Mouse (Mus musculus) c-Kit-positive CD71-positive TER-119-positive erythroid progenitor cells, embryonic 14.5 days (primary cell): ENCODE data around the gene Kxd1.
"Not testable (repeated sequence)": the region's sequence is repeated elsewhere in the genome, so short reads cannot be mapped to it uniquely, and the experiment has no call there.

Experiments
- DNase-seq: peaks from one replicate; pipeline ENCODE4 v3.0.0-alpha.2; 2013; ENCODE audit warnings: low spot score

The Kxd1 gene

DNA sequence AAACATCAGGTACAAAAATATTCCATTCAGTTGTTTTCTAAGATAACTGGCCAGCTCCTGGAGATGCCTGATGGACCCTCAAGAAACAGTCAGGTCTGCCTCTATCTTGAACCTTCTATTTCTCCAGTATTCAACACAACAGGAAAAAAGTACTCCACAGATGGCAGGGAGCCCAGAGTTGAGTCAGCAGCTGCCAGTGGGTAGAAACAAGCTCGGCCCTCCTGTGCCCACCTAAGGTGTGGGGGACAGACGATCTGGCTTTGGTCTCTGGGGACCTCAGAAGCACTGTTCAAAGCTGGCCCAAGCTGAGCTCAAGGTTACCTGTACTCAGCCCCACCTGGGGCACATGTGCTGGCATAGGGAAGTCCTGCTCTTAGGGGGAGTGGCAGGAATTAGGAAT lies 14.3 kb downstream of the Kxd1 start:
- no peak for DNase-seq

DNA sequence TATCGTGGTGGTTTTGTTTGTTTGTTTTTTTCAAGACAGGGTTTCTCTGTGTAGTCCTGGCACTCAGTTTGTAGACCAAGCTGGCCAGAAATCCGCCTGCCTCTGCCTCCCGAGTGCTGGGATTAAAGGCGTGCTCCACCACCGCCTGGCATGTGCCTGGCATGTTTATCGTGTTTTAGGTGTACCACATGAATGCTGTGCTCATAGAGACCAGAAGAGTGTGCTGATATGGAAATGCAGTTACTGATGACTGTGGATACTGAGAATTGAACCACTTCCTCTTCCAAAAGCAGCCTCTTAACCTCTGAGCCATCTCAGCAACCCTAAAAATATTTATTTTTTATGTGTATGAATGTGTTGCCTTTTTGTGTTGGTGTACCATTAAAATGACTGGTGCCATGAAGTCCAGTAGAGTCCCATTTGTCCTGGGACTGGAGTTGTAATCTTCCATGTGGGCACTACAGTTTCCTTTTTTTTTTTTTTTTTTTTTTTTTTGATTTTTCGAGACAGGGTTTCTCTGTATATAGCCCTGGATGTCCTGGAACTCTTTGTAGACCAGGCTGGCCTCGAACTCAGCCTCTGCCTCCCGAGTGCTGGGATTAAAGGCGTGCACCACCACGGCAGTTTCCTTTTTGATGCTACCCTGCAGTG lies 15.4 kb downstream of the Kxd1 start:
- no peak for DNase-seq

DNA sequence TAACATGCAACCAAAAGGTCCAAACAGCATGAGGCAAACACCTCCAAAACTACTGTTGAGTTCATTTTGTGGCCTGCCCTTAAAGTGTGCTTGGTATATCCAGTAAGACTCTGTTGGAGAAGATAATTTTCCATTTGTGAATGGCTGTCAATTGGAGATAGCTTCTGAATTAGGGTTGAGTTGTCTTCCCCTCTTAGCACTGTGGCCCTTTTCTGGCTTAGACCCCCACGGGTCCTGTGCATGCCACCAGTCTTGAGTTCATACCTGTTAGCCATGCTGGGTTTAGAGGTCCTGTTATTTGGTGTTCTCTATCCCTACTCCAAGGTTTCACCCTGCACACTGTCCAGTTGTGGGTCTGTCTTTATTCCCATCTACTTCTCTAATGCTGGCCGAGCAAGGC lies 16.0 kb downstream of the Kxd1 start:
- no peak for DNase-seq

DNA sequence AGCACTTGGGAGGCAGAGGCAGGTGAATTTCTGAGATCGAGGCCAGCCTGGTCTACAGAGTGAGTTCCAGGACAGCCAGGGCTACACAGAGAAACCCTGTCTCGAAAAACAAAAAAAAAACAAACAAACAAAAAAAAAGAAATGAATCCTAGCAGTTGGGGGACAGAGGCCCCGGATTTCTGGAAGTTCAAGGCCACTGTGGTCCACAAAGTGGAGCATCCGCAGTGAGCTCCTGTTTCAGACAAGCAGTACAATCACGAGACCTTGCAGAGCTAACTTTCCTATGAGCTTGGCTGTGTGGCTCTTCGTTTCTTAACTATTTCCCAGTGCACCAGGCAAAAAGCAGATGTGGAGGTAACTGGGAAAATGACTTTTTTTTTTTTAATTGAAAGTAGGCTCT lies 16.6 kb downstream of the Kxd1 start:
- DNase-seq, result not testable (repeated sequence)

DNA sequence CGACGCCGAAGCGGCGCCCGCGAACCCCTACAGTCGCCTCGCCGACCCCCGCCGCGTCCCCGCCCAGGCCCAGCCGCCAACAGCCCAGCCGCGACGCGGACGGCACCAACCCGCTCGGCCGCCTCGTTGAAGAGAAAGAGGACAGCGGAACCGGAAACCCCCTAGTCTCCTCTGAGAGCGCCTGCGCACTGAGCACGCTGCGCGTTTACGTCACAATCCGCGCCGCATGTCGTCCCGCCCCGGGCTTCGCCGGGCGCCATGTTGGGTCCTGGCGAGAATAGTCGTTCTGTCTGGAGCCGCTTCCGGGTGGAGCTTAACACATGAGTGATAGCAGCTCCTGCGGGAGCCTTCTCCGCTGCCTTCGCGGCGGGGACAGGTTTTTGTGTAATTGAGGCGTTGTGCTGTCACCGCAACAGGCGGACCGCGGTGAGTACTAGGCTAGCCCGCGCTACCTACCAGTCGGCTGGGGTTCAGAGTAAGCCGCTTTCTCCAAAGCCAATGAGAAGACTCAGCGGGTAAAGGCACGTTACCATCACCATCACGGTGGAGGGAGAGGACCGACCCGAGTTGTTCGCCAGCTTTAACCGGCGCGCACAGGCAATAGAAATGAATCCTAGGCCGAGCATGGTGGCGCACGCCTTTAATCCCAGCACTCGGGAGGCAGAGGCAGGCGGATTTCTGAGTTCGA lies 17.4 kb downstream of the Kxd1 start, which contains the start of gene Uba52:
TSS of gene Uba52 (minus strand) at position 574 of the 688 bp plus-strand sequence.
- DNase-seq, result peak; percentile 97

DNA sequence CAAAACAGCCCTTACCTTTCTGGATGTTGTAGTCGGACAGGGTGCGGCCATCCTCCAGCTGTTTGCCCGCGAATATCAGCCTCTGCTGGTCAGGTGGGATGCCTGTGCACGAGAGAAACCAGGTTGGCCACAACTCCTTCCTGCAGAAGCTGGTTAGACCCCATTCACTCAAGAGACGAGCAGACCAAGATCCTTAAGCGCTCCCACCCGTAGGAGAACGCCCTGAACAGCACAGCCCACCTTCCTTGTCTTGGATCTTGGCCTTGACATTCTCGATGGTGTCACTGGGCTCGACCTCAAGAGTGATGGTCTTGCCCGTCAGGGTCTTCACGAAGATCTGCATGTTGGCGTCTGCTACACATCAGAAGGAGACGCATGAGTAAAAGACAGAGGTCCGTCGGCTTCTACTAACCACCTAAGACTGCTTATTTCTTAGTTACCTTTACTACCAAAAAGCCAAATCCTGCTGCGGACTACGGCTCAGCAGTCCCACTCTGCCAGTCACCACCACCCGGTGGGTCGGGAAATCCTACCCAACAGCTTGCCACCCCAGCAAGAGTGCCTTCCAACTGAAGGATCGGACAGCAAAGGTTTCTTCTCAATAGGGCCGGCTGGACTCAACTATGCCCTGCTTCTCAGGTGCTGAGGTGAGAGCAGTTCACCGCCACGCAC lies 18.3 kb downstream of the Kxd1 start:
- DNase-seq, result no peak

DNA sequence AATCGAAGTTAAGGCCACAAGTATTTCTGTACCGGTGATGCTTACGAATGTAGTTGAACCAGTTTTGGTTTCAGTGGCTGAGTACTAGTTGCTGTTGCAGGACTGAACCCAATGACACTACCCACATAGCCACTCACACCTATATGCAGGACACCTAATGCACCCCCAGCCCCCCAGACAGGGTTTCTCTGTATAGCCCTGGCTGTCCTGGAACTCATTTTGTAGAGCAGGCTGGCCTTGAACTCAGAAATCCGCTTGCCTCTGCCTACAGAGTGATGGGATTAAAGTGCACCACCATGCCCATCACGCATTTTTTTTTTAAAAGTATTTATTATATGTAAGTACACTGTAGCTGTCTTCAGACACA lies 20.7 kb downstream of the Kxd1 start:
- DNase-seq, result no peak

DNA sequence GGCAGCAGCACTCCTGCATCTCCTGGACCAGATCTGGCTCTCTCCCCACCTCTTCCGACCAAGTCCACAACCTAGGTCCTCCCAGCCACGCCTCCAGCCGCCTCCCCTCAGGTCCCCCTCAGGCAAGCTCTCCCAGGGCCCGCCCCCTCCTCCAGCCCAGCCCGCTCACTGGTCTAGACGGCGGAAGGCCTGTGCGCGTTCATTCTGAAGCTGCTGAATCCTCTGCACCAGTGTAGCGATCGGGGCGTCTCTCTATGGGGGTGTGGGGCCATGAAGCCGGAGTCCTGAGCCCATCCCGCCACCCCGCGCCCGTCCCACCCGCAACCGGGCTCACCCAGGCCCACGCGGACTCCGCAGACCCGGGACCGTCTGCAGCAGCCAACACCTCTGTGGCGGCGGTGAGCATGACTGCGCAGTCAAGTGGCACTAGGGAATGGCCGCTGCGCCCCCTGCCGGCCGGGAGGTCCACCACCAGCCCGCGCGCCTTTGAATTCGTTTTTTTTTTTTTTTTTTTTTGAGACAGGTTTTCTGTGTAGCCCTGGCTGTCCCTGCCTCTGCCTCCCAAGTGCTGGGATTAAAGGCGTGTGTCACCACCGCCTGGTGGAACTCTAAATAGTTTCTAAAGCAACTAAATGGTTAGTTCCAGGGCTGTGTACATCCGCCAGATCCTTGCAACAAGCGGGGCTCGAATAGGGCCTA lies 21.3 kb downstream of the Kxd1 start, which contains the start of gene Rex1bd:
TSS of gene Rex1bd (minus strand) at position 425 of the 699 bp plus-strand sequence.
- peak; percentile 93 for DNase-seq

DNA sequence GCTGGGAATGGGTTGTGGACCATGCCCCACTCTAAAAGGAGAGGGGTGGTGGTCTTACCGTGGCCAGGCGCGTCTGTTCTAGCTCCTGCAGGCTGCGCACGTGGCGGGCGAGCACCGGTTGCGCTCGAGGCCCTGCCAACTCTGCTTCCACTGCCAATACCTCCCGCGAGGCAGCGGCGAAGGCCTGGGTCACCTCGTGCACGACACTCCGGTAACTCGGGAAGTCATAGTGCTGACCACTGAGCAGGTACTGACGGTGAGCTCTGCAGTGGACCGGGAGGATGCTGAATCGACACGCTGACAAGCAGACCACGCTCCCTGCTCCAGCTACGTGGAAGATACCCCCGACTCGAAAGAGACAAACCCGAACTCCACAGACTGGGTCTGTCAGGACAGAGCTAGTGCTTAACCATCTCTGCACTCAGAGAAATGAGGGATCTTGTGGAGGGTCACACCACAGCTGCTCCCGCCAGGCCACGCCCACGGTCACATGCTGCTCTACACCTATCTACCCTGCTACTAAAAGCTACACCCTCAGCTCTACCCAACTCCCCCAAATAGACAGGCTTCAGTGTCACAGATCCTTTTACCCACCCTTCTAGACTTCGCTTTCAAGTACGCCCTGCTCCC lies 21.9 kb downstream of the Kxd1 start:
- DNase-seq, result no peak

DNA sequence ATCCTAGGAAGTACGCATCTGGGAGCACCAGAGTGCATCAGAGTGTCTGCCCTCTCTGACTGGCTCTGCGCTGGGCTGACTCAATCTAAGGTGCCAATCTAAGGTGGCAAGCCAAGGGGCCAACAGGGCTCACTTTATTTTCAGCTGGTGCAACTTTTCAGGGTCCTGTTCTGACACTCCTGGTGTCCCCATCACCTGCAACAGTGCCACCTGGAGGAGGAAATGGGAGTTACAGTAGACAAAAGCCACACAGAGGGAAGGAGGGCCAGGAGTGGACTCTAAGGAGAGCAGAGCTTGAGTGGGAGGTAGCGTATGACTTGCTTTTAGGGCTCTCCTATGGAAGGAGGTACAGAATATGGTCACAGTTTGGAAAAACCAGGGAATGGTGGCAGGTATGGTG lies 22.9 kb downstream of the Kxd1 start:
- DNase-seq, result peak; percentile 86

DNA sequence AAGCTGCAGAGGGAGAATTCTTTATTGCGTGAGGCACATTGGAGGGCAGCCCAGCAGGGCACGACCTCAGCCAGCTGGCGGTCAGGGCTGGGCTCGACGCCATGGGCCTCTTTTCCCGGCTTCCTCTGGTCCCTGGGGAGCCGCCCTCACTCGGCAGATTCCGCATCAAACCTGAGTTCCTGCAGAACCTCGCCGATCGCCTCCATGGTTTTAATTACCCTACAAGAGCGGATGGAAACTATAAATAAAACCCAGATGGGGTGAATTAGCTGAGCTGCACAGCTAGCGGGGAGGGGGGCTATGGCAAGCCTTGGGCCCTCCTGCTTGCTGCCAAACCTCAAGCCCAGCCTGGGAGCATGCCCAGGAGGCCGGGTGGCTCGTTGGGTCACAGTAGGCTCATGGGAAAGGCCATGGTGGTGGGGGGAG lies 23.5 kb downstream of the Kxd1 start:
- DNase-seq, result no peak

DNA sequence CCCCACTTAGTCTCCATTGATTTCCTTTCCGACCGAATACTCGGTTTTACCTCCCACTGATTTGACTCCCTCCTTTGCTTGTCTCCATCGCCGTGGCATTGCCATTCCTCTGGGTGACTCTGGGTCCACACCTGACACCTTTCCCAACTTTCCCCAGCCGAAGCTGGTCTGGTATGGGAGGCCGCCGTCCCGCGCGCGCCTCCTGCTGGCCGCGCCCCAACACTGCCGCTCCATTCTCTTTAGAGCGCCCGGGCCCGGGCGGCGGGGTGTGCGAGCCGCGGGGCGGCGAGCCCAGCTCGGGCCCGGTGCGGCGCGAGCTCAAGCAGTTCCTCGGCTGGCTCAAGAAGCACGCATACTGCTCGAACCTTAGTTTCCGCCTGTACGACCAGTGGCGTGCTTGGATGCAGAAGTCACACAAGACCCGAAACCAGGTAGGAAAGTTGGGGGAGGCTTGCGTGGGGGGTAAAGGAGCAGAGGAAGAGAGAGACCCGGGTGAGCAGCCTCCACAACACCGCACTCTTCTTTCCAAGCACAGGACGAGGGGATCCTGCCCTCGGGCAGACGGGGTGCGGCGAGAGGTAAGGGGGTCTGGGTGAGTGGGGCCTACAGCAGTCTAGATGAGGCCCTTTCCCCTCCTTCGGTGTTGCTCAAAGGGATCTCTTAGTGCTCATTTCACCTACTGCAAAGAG lies 24.6 kb downstream of the Kxd1 start:
- DNase-seq, result peak; percentile 67

DNA sequence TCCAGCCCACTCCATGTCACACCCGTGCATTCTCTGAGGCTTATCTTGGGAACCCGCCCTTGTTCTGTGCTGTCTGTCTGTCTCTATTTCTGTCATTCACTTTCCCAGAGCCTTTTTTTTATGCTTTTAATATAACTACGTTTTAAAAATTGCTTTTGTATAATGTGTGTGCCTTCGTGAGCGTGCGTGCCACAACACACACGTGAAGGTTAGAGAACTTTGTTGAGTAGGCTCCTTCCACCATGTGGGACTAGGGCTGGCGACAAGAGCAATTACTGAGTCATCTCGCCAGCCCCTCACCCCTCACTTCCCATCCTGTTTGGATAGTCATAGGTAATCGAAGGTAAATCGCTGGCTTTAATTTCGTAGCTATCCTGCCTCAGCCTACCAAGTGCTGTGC lies 25.2 kb downstream of the Kxd1 start:
- DNase-seq, result no peak

DNA sequence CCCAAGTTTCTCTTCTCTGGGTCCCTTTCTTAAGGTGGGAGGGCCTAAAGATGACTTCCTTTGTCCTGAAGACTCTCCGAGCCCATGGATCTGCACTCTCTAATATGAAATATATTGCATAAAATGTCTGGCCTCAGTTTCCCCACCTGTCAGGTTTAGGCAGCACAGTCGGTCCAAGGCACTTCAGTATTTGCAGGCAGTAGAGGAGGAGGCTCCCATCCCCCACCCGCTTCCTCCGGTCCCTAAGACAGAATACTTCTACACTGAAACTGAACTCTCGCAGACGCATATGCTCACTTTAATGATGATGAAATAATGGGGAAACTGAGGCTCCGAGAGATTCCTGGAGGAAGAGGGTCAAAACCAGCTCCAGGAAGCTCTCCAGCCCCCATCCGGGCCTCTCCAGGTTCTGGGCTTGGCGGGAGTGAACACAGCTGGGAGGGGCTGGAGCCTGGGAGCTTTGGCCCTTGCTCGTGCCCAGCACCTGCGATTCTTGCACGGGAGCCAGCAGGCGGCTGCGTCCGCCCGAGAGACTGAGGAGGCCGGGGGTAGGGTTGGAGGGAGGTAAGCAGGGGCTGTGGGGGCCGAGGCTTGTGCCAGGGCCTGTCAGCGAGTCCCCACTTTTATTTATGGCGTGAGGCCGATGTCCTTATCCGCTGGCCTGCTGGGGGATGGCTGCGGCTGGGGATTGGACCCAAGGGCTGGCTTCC lies 25.8 kb downstream of the Kxd1 start:
- no peak for DNase-seq

DNA sequence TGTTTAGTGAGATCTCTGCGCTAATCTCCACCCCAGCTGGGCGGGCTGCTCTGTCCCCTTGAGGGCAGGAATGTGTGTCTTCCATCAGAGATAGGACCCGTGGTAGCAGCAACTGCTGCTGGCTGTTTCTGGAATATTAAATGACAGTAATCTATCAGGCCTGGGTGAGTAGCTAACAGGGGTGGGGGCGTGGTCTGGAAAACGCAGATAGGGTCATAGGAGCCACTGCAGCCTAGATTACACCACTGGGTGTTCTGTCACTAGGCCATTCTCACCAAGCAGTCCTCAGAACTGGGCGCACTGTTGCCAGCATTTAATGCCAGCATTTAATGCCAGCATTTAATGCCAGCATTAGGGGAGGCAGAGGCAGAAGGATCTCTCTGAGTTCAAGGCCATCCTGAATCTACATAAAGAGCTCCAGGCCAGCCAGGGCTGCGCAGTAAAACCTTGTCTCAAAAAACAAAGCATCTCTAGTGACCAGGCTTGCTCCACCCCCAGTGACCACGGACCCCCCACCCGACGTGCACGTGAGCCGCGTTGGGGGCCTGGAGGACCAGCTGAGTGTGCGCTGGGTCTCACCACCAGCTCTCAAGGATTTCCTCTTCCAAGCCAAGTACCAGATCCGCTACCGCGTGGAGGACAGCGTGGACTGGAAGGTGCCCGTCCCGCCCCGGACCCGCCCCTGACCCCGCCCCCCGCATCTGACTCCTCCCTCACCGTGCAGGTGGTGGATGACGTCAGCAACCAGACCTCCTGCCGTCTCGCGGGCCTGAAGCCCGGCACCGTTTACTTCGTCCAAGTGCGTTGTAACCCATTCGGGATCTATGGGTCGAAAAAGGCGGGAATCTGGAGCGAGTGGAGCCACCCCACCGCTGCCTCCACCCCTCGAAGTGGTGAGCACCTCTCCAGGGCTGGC lies 27.1 kb downstream of the Kxd1 start:
- peak; percentile 73 for DNase-seq

DNA sequence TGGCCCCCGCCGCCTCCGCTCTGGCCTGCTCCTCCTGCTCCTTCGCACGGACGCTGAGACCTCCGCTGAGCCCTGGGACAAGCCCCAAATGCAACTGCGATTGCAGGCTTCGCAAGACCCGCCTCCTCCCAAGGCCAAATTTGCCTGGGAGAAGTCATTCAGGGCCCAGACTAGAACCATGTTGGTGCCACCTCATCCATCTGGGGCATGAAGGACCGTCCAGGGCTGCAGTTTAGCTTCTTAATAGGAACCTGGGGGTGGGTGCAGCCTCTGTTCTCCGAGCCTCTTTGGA lies 32.0 kb downstream of the Kxd1 start:
- DNase-seq, result no peak

DNA sequence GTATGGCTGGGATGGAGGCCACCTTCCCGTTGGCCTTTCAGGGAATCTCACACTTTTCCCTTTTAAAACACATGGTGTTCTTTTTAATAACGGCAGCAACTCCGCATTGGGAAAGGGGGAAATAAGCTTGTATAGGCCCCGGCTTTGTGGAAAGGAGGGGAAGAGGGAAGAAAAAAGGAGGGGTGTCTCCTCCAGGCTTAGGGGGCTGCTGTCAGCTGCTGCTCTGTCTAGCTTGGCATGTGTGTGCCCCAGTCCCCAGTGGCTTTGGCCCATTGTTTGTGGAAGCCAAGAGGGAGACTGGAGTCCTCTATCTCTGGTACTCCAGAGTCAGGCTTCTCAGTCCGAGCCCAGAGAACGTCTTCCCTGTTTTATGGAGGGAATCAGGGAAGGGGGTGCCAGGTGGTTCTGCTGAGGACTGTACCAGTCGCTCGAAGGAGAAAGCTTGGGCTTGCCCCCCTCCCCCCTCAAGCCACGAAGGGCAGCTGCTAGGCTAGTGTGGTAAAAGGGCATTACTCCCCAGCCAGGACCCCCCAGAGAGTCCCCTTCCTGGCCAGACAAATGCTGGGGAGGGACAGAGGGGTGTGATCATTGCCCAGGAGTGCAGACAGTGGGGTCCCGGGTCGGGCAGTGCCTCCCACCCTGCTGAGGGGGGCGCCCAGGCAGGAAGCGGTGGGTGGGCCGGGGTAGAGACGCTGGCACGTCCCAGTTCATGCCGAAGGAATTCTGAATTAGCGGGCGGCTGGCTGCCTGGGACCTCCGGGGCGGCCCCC lies 32.6 kb downstream of the Kxd1 start:
- DNase-seq, result no peak

DNA sequence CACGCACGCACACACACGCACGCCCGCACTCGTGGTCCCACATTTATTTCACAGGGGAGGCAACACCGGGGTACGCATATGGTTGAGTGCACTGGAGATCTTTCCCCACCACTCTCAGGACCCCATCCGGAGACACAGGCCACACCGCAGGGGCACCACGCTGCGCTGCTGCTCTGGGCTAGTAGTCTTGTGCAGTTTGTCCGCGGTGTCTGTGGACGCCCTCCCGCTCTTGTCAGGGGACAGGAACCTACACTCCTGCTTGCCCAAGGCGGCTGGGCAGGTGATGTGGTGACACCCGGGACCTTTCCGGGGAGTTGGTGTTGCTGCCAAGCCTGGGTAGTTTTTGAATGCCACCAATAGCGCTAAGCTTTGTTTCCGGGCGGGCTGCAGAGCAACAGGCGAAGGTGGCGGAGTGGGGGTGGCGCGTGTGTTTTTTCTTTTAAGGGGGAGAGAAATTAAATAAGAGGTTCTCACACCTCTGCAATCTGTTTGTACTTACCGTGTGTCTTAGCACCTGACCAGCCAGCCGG lies 33.3 kb downstream of the Kxd1 start:
- DNase-seq, result no peak
